Mouse (Mus musculus): ENCODE data around the gene Adgra3.
A peak's percentile ranks its signal among the peaks of the same experiment; 100 is the strongest.

Adgra3 gene

DNA sequence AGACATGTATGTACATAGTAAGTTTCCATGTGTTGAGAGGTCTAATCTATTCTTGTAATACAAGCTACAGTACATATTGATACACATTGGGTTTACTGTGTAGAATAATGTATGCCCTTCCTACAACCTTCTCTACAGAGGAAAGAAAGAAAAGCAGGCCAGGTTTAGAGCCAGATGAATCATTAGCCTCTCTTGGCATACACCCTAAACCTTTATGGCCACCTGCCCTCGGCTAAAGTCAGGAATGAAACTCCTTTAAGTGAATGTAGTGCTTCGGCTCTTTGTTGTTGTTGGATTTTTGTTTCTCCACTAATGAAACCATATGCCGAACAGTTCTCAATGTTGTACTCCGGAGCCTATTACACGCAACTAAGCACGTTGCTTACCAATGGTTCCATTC lies 27.5 kb downstream of the Adgra3 start:
- no peak for DNase-seq

GRCm38 (mm10) chr5:50029662-50030061 lies 29.1 kb downstream of the Adgra3 start:
- peak; percentile 28 for DNase-seq

GRCm38 (mm10) chr5:50027561-50027960 lies 31.2 kb downstream of the Adgra3 start:
- DNase-seq, result no peak

DNA sequence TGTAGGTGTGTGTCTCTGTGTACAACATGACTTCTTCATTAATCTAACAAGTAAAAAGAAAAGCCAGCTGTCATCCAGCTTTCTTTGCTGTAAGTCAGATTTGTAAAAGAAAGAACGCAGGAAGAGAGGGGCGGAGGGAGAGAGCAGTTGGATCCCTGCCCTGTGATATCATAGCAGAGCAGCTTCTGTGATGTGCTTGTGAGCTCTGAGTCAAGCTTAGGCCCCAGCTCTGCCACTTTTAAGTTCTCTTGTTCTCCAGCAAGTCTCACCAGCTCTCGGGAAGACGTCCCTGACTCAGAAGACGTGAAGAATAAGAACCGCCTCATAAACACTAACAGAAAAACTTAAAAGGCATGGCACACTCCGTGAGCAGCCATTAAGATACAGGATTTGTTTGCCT lies 31.8 kb downstream of the Adgra3 start:
- no peak for DNase-seq

GRCm38 (mm10) chr5:50026148-50026547 lies 32.7 kb downstream of the Adgra3 start:
- no peak for DNase-seq

DNA sequence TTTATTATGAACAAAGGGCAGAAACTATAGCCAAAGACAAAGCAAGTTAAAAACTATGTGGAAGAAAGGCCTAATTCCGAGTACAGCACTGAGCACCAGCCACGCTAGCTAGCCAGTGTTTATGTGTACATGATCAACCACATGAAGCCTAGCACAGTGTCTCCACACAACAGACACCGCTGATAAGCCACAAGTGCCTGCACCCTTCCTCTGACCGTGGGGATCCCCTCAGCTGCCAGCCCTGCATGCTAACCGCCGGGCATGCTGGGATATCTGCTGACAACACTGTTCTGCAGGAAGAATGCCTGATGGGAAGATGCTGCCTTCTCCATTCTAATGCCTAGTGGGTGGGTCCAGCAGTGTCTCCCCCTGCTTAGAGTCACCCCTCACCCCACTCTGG lies 34.7 kb downstream of the Adgra3 start:
- DNase-seq, result no peak

DNA sequence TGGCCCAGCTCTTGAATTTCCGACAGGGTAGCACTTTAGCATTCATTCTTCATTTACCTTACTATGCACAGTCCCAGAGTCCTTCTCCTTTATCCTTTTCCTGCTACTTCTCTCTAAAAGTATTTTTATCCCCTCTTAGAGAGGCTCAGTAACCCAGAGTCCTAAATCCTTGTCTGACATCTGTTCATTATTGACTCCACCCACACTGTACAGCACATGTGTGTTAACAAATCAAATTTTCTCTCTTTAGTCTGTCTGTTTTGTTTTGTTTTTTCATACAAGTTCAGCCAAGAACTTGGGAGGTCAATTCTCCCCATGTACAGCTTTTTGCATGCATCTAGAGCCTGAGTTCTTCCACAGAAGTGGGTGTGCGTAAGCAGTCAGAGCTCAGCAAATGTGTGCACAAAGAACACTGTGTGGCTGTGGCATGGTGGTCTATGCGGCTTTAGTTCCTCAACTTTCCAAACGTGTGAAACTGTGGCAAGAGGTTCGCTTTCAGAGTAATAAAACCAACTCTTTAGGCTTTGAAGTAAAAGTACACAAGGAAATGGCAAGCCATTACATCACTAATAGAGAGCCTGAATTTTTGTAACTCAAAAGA lies 42.7 kb downstream of the Adgra3 start:
- no peak for DNase-seq

- no peak for DNase-seq
Observed at GRCm38 (mm10) chr5:50015147-50015697, 43.6 kb downstream of the Adgra3 start.

GRCm38 (mm10) chr5:50014658-50015057 lies 44.1 kb downstream of the Adgra3 start:
- no peak for DNase-seq

- no peak for DNase-seq
Observed at GRCm38 (mm10) chr5:50013965-50014364, 44.8 kb downstream of the Adgra3 start.

DNA sequence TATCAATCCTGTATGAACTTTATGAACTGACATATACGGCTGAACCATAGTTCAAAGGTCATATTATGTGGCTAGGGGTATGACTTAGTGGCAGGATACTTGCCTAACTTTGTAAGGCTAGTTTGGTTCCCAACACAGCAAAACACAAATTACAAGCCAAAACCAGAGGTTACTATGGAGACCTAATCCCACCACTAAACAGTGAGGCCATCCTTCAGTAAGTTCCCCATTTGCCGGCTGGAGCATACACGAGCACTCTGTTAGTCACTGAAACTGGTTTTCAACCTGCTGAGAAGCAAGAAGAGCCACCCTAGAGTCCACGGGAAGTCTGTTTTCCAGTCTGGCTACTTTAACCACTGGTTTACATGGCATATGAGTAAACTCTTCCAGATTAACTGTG lies 50.0 kb downstream of the Adgra3 start:
- no peak for DNase-seq

GRCm38 (mm10) chr5:50006915-50007658 lies 51.7 kb downstream of the Adgra3 start:
- no peak for DNase-seq

- DNase-seq, result peak; percentile 49
Observed at GRCm38 (mm10) chr5:50002269-50002668, 56.5 kb downstream of the Adgra3 start.

- DNase-seq, result no peak
Observed at GRCm38 (mm10) chr5:49999764-50000163, 59.0 kb downstream of the Adgra3 start.

DNA sequence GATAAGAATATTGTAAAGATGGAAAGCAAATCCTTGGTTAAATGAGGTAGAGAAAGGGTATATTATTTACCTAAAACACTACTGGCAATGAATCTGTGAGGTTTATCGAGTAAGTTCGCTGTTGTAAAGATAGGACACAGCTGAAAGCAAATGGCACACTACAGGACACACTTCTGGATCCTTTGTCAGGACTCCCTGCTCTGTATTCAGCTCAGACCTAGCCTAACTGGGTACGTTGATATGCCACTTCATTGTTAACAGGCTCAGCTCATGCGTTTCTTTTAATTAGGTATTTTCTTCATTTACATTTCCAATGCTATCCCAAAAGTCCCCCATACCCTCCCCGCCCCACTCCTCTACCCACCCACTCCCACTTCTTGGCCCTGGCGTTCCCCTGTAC lies 61.8 kb downstream of the Adgra3 start:
- DNase-seq, result no peak

- no peak for DNase-seq
Observed at GRCm38 (mm10) chr5:49996457-49996856, 62.3 kb downstream of the Adgra3 start.

DNA sequence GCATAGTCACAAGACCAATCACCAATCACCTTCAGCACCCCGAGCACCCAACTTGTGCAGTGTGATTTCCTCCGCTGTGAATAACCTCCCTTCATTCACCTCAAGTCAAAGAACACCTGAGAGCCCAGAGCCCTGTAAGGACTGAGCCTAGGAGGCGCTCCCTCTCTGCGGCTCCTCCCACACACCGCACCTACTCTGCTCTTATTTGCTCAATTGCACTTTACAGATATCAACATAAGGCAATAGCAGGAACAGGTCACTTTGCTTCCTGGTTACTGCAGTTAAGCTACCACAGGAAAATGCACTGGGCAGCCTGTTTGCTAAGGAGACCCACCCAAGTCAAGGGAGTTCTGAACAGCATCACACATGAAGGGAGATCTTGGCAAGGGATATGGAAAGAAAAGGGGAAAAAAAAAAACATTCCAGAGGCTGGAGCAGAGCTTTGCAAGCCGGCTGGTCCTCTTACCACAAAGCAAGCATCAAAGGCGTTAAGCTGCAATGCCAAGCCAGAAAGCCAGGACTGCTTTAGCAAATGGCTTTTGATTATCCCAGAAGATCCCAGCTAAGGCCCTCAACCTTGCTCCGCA lies 68.0 kb downstream of the Adgra3 start:
- no peak for DNase-seq

DNA sequence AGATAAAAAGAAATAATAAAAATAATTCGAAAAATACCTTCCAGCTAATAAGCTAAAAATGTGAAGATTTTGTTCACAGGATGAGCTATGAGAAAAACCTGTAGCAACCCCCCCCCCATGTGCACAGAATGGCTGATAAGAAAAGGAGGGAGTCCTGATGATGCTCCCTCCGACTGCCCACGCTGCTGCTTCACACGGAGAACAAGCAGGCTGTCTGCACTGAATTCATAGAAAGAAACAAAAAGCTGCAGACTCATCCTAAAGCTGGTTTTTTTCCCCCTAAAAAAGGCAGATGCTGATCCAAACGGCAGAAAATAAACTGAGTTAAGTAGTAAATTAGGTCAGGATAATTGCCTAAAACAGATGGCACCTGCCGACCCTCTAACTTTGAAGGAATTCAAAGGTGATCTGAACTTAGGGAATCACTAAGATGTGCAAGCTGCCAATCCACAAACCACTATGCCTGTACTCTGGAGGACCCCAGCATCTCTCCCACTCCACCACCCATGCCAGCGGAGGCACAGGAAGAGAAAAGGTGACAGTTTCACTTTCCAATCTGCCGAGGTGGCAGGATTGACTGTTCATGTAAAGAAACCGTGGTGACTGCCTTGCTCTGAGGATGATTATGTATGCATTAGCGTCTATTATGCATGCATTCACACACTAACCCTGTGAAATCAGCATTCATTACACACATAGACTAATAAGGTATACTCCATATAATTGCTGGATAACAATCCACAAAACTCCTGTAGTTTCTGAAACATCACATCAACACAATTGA lies 70.6 kb downstream of the Adgra3 start:
- no peak for DNase-seq

DNA sequence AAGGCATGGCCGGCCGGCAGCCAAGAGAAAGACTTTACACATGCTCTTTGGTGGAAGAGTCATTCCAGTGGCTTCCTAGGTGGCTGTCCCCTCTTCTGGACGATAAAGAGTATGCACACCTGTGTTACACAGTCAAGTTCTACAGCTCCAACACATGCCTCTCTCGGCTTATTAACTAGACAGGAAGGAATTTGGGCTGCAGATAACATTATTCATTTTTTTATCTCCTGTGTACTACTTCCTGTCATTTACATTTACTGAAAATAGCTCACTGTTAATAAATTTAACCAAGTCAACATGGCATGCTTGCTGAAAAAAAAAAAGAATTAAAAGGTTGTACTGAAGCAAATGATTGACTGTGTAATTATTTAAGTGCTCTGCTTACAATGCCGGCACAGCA lies 78.1 kb downstream of the Adgra3 start:
- DNase-seq, result no peak

DNA sequence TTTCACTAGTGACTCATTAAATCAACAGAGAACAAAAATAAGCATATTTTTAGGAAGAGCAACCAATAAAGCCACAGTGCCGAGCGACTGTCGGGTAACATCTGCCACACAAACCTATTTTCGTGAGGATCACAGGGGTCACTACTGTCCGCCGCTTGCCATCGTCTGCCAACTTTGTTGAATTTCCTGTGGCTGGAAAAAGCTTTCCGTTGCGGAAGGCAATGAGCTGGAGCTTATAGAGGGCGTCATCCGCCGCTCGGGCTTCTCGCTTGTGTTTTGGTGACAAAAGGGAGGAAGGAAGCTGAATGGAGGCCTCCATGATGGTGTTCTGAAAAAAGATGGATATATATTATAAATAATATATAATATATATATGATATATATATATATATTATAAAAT lies 79.6 kb downstream of the Adgra3 start:
- no peak for DNase-seq

- DNase-seq, result peak; percentile 44
Observed at GRCm38 (mm10) chr5:49975971-49976370, 82.8 kb downstream of the Adgra3 start.

DNA sequence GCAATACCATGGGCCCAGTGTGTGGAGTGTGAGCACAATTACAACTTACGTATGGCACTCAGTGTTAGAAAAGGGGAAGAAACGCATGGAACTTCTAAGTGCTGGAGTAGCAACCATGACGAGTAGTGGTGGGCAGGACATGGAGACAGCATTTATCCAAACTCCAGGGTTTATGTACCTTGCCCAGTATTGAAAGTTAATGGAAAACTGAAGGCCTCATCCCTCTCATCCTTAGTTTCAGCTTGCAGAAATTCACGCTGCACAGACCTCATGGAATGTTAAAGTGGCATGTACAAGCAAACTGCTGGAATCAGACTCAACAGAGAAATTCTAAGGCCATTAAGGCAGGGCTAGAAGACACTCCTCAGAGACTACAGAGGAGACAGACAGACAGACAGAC lies 84.6 kb downstream of the Adgra3 start:
- DNase-seq, result no peak

DNA sequence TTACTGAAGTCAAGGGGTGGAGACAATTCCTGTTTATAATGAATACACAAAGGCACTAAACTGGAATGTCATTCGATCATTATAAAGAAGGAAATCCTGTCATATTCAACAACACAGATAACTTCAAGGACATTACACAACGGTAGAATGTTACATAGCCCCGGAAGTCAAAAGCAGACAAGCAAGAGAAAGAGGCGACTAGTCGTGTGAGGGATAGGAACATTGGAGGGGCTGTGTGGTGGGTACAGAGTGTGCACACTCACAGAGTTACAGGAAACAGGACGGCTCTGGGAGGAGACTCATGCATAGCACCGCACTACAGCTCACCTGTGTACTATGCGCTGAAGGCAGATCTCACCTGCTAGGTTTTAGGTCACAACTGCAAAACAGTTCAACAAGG lies 89.1 kb downstream of the Adgra3 start:
- no peak for DNase-seq

All from thymus, postnatal 14 days (tissue).